Mouse (Mus musculus) C2C12 (cell line): ENCODE measurements around the gene Gm20388.

Experiments used
- CEBPB ChIP-seq: IDR thresholded peaks from one replicate; pipeline ENCODE4 v1.6.1; 2011; ENCODE audit warnings: low read depth, mild to moderate bottlenecking, control low read depth, moderate library complexity
- CTCF ChIP-seq: IDR thresholded peaks from one replicate; pipeline ENCODE4 v1.5.1; 2011; ENCODE audit not compliant: control insufficient read depth, insufficient read depth, insufficient read length
- MAX ChIP-seq: IDR thresholded peaks from one replicate; pipeline ENCODE4 v1.6.1; 2011; ENCODE audit warnings: mild to moderate bottlenecking, control low read depth
- USF1 ChIP-seq: IDR thresholded peaks from one replicate; pipeline ENCODE4 v1.6.1; 2011; ENCODE audit warnings: low read depth, mild to moderate bottlenecking, control low read depth, moderate library complexity

DNA sequence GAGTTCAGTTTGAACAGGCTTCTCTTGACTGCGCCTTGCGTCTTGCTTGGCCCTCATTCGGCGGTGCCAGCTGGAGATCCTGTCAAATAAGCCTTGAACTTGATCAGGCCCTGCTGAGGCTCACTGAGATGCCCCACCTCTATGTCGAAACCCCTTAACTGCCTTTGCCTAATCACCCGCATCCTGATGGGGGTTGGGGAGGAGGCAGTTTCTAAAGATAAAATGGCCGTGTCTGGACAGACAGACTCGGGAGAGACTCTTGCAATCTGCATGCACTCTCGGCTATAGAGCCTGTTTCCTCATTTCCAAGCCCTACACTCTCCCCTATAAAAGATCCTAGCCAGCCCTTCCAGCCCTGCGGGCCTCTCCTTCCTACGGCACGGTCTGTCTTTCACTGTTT is 2682.6 kb downstream of the Gm20388 start:
- TF ChIP-seq CTCF (no peak), USF1 (no peak), MAX (no peak), CEBPB (no peak)
